Mouse (Mus musculus) neural tube, embryonic 12.5 days (tissue): Measurements from ENCODE around the gene S100a16. TPM values are rescaled to one million over a fixed set of nuclear protein-coding genes. Genes with fewer than 3 reads are reported as not detected.

Source experiments
- ATAC-seq: fragments of 200-750 bp; cut with Nextera tagmentation; 2 replicates; pipeline ENCODE4 v1.8.0; 2017; ENCODE audit warnings: low read depth, mild to moderate bottlenecking, moderate TSS enrichment, moderate library complexity; ENCODE audit not compliant: low FRiP score
- H3K27ac ChIP-seq: fragments of 300-500 bp; sonication (generic); 2 replicates; pipeline ENCODE4 v1.5.1; 2016
- H3K27me3 ChIP-seq: fragments of 300-500 bp; sonication (generic); replicated peaks from 2 replicates; pipeline ENCODE4 v1.6.1; 2016; ENCODE audit warnings: mild to moderate bottlenecking
- H3K36me3 ChIP-seq: fragments of 300-500 bp; sonication (generic); 2 replicates; pipeline ENCODE4 v1.6.1; 2016; ENCODE audit warnings: mild to moderate bottlenecking
- H3K4me1 ChIP-seq: fragments of 300-500 bp; sonication (generic); 2 replicates; pipeline ENCODE4 v1.6.1; 2016
- H3K4me2 ChIP-seq: fragments of 300-500 bp; sonication (generic); replicated peaks from 2 replicates; pipeline ENCODE4 v1.6.1; 2016; ENCODE audit warnings: mild to moderate bottlenecking
- H3K4me3 ChIP-seq: fragments of 300-500 bp; sonication (generic); 2 replicates; pipeline ENCODE4 v1.5.1; 2016
- H3K9ac ChIP-seq: fragments of 300-500 bp; sonication (generic); 2 replicates; pipeline ENCODE4 v1.6.1; 2016; ENCODE audit warnings: mild to moderate bottlenecking
- H3K9me3 ChIP-seq: fragments of 300-500 bp; sonication (generic); 2 replicates; pipeline ENCODE4 v1.6.1; 2016; ENCODE audit warnings: mild to moderate bottlenecking
- WGBS: fragments of 180-500 bp; shearing (Covaris S2); methylation state at CpG from one replicate; pipeline ENCODE4 v1.1.7; 2016; 5-methylcytosine and 5-hydroxymethylcytosine counted together
- polyA plus RNA-seq: library from polyadenylated mRNA; unstranded; fragments of >200 nt; fragmentation: Nextera tagmentation; extraction: Ambion mirVana; gene quantifications from 2 replicates; pipeline ENCODE4 v1.2.1, GENCODE M21; 2016

S100a16 gene
- 33.3 and 38.3 TPM in 2 replicates for polyA plus RNA-seq

GRCm38 (mm10) chr3:90537141-90537904, at the start of gene S100a16:
S100a16 (plus strand) TSS chr3:90537254.
- no peak within 1 kb of the TSS for H3K9ac ChIP-seq
- ATAC-seq, result no peak
- H3K9me3 ChIP-seq, result no peaks in the 10 kb centered on the region
- no peaks in the 10 kb centered on the region for H3K27me3 ChIP-seq
- no peak within 1 kb of the TSS for H3K27ac ChIP-seq
- H3K36me3 ChIP-seq, result no peaks in the 10 kb centered on the region
- no peak within 1 kb of the TSS for H3K4me2 ChIP-seq
- peaks cover 3% of the 10 kb centered on the region; the same call in 1 of the 2 replicates for H3K4me1 ChIP-seq
- WGBS, result 51% methylated on average over 10 of the region's 10 CpGs
- H3K4me3 ChIP-seq, result no peak within 1 kb of the TSS

GRCm38 (mm10) chr3:90488576-90488975, 48.5 kb upstream of the S100a16 start:
- Histone ChIP-seq H3K4me2 (no peak overlapping the region), H3K27me3 (no peaks in the 10 kb centered on the region), H3K9me3 (no peaks in the 10 kb centered on the region), H3K4me3 (no peak overlapping the region), H3K27ac (no peak overlapping the region), H3K9ac (no peak overlapping the region), H3K36me3 (peaks cover 50% of the 10 kb centered on the region), H3K4me1 (peaks cover 11% of the 10 kb centered on the region; the same call in 1 of the 2 replicates)
- ATAC-seq, result no peak
- WGBS, result 94% methylated on average over 6 of the region's 6 CpGs

GRCm38 (mm10) chr3:90490696-90491256, 46.3 kb upstream of the S100a16 start, which contains the start of gene Snapin:
Snapin (minus strand) TSS chr3:90491033.
- peak; percentile 96 for ATAC-seq
- under 1% methylated on average over 37 of the region's 37 CpGs for WGBS

GRCm38 (mm10) chr3:90491350-90491749, 45.7 kb upstream of the S100a16 start:
- H3K9me3 ChIP-seq, result no peaks in the 10 kb centered on the region
- no peak overlapping the region for H3K4me2 ChIP-seq
- H3K27ac ChIP-seq, result no peak overlapping the region
- peak; percentile 25; the same call in 1 of the 2 replicates for ATAC-seq
- 38% methylated on average over 2 of the region's 2 CpGs for WGBS
- peaks cover 11% of the 10 kb centered on the region; the same call in 1 of the 2 replicates for H3K4me1 ChIP-seq
- H3K36me3 ChIP-seq, result peaks cover 32% of the 10 kb centered on the region
- H3K4me3 ChIP-seq, result no peak overlapping the region
- no peak overlapping the region for H3K9ac ChIP-seq
- no peaks in the 10 kb centered on the region for H3K27me3 ChIP-seq

More at GRCm38 (mm10) chr3:90490696-90491256, 46.3 kb upstream of the S100a16 start, which contains the start of gene Snapin:
- Histone ChIP-seq H3K9me3 (no peaks in the 10 kb centered on the region), H3K27ac (no peak within 1 kb of the TSS), H3K9ac (peak within 1 kb of the TSS; percentile 79), H3K36me3 (peaks cover 32% of the 10 kb centered on the region), H3K4me1 (peaks cover 11% of the 10 kb centered on the region; the same call in 1 of the 2 replicates), H3K4me2 (peak within 1 kb of the TSS; percentile 68), H3K4me3 (peak within 1 kb of the TSS; percentile 77), H3K27me3 (no peaks in the 10 kb centered on the region)

- H3K4me1 ChIP-seq, result peaks cover 11% of the 10 kb centered on the region; the same call in 1 of the 2 replicates
- no peak overlapping the region for H3K9ac ChIP-seq
- no peak for ATAC-seq
- H3K27ac ChIP-seq, result no peak overlapping the region
- H3K9me3 ChIP-seq, result no peaks in the 10 kb centered on the region
- peaks cover 37% of the 10 kb centered on the region for H3K36me3 ChIP-seq
- no peaks in the 10 kb centered on the region for H3K27me3 ChIP-seq
- no peak overlapping the region for H3K4me2 ChIP-seq
- 47% methylated on average over 4 of the region's 4 CpGs for WGBS
- no peak overlapping the region for H3K4me3 ChIP-seq
Measured at GRCm38 (mm10) chr3:90493831-90494540, 43.1 kb upstream of the S100a16 start.

- H3K4me1 ChIP-seq, result no peaks in the 10 kb centered on the region
- no peak overlapping the region for H3K4me2 ChIP-seq
- no peaks in the 10 kb centered on the region for H3K27me3 ChIP-seq
- H3K9me3 ChIP-seq, result no peaks in the 10 kb centered on the region
- peaks cover 47% of the 10 kb centered on the region for H3K36me3 ChIP-seq
- ATAC-seq, result no peak
- H3K4me3 ChIP-seq, result no peak overlapping the region
- no peak overlapping the region for H3K27ac ChIP-seq
- no peak overlapping the region for H3K9ac ChIP-seq
- 95% methylated on average over 7 of the region's 7 CpGs for WGBS
Measured at GRCm38 (mm10) chr3:90495850-90496525, 41.1 kb upstream of the S100a16 start.

- Histone ChIP-seq H3K4me2 (no peak overlapping the region), H3K9me3 (no peaks in the 10 kb centered on the region), H3K27me3 (no peaks in the 10 kb centered on the region), H3K9ac (no peak overlapping the region), H3K27ac (no peak overlapping the region), H3K4me3 (no peak overlapping the region), H3K36me3 (peaks cover 63% of the 10 kb centered on the region), H3K4me1 (no peaks in the 10 kb centered on the region)
- no peak for ATAC-seq
Measured at GRCm38 (mm10) chr3:90497597-90497996, 39.5 kb upstream of the S100a16 start.

GRCm38 (mm10) chr3:90503444-90503843, 33.6 kb upstream of the S100a16 start:
- no peak overlapping the region for H3K4me2 ChIP-seq
- no peaks in the 10 kb centered on the region for H3K9me3 ChIP-seq
- H3K4me1 ChIP-seq, result peaks cover 13% of the 10 kb centered on the region
- no peak overlapping the region for H3K9ac ChIP-seq
- WGBS, result 95% methylated on average over 4 of the region's 4 CpGs
- H3K27ac ChIP-seq, result no peak overlapping the region
- no peaks in the 10 kb centered on the region for H3K27me3 ChIP-seq
- H3K4me3 ChIP-seq, result no peak overlapping the region
- H3K36me3 ChIP-seq, result peaks cover 84% of the 10 kb centered on the region
- no peak for ATAC-seq

GRCm38 (mm10) chr3:90505216-90505615, 31.8 kb upstream of the S100a16 start:
- 91% methylated on average over 5 of the region's 5 CpGs for WGBS

GRCm38 (mm10) chr3:90506362-90506761, 30.7 kb upstream of the S100a16 start:
- no peaks in the 10 kb centered on the region for H3K27me3 ChIP-seq
- no peak overlapping the region for H3K4me3 ChIP-seq
- no peak overlapping the region for H3K27ac ChIP-seq
- 93% methylated on average over 3 of the region's 3 CpGs for WGBS
- H3K9me3 ChIP-seq, result no peaks in the 10 kb centered on the region
- H3K36me3 ChIP-seq, result peaks cover 59% of the 10 kb centered on the region
- no peak overlapping the region for H3K9ac ChIP-seq
- ATAC-seq, result no peak
- no peak overlapping the region for H3K4me2 ChIP-seq
- peaks cover 13% of the 10 kb centered on the region for H3K4me1 ChIP-seq

More at GRCm38 (mm10) chr3:90505216-90505615, 31.8 kb upstream of the S100a16 start:
- no peak for ATAC-seq
- Histone ChIP-seq H3K27me3 (no peaks in the 10 kb centered on the region), H3K9ac (no peak overlapping the region), H3K36me3 (peaks cover 66% of the 10 kb centered on the region), H3K4me2 (no peak overlapping the region), H3K9me3 (no peaks in the 10 kb centered on the region), H3K27ac (no peak overlapping the region), H3K4me3 (no peak overlapping the region), H3K4me1 (peaks cover 13% of the 10 kb centered on the region)

- H3K9me3 ChIP-seq, result no peaks in the 10 kb centered on the region
- WGBS, result 4% methylated on average over 20 of the region's 20 CpGs
- H3K4me1 ChIP-seq, result peaks cover 13% of the 10 kb centered on the region
- ATAC-seq, result no peak
- peak overlapping the region; percentile 99 for H3K9ac ChIP-seq
- H3K4me2 ChIP-seq, result peak overlapping the region; percentile 84
- H3K4me3 ChIP-seq, result peak overlapping the region; percentile 99
- peaks cover 5% of the 10 kb centered on the region for H3K27me3 ChIP-seq
- H3K36me3 ChIP-seq, result peaks cover 39% of the 10 kb centered on the region
- peak overlapping the region; percentile 92; the same call in 1 of the 2 replicates for H3K27ac ChIP-seq
Measured at GRCm38 (mm10) chr3:90508287-90508949, 28.6 kb upstream of the S100a16 start.
